Mouse (Mus musculus): ENCODE data around the gene Prdx2. TPM values are rescaled to one million over a fixed set of nuclear protein-coding genes. Genes with fewer than 3 reads are reported as not detected.

Gene Prdx2
- polyA plus RNA-seq, 1 experiment from 2014 or later = 1,445 TPM

DNA sequence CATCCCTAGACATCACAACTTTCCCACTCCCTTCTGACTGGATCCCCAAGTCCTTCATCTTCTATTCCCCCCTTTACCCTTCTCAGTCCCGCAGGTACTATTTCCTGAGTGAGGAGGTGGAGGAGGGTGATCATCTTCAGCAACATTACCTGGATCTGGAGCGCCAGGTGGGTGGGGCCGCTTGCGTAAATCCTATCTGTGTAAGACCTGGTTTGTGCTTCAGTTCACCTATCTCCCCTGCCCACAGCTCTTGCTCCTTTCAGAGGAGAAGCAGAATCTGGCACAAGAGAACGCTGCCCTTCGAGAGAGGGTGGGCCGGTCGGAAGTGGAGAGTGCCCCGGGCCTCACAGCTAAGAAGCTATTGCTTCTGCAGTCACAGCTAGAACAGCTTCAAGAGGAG lies 25.0 kb downstream of the Prdx2 start:
- H3K36me3 ChIP-seq = 0 out of 2 replicates have a peak, but pooled peaks cover 3% of the 10 kb centered on the region
- H3K27me3 ChIP-seq = no peaks in the 10 kb centered on the region
- peaks cover 22% of the 10 kb centered on the region for H3K4me1 ChIP-seq
- H3K9ac ChIP-seq (replicated peaks) = no peak overlapping the region
- WGBS = 92% methylated on average over 9 of the region's 9 CpGs
- ATAC-seq (replicated peaks) = no peak
- H3K4me2 ChIP-seq (replicated peaks) = no peak overlapping the region
- H3K4me3 ChIP-seq = no peak overlapping the region
- no peaks in the 10 kb centered on the region for H3K9me3 ChIP-seq
- H3K27ac ChIP-seq (replicated peaks) = no peak overlapping the region

DNA sequence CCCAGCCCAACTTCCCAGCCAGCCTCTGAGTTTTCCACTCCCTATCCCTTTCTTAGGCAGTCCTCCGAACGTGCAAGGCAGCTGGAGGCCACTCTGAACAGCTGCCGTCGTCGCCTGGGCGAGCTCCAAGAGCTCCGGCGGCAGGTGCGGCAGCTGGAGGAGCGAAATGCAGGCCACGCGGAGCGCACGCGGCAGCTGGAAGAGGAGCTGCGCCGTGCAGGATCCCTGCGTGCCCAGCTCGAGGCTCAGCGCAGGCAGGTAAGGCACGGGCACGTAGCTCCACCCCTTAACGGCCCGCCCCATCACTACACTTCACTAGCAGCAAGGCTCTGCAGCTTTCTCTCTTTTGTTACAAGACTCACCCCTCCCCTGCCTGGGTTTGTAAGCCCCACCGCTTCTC lies 26.3 kb downstream of the Prdx2 start:
- no peak overlapping the region for H3K4me2 ChIP-seq (replicated peaks)
- peaks cover 17% of the 10 kb centered on the region for H3K4me1 ChIP-seq
- H3K9me3 ChIP-seq = no peaks in the 10 kb centered on the region
- no peak overlapping the region for H3K27ac ChIP-seq (replicated peaks)
- no peak overlapping the region for H3K9ac ChIP-seq (replicated peaks)
- no peak for ATAC-seq (replicated peaks)
- no peak overlapping the region for H3K4me3 ChIP-seq
- H3K27me3 ChIP-seq = no peaks in the 10 kb centered on the region
- 0 out of 2 replicates have a peak, but pooled peaks cover 3% of the 10 kb centered on the region for H3K36me3 ChIP-seq
- 21% methylated on average over 25 of the region's 25 CpGs for WGBS

DNA sequence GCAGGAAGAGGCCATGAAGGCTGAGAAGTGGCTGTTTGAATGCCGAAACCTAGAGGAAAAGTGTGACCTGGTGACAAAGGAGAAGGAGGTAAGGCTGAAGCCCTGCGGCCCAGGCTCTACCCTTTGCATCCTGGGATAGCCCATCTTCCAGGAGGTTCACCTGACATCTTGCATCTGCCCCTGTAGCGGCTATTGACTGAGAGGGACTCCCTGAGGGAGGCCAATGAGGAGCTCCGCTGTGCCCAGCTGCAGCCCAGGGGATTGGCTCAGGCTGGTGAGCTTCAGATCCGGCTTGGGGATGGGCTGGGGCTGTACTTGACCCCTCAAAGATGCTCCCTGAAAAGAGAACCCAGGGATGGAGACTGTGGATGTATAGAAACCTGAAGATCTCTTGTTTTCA lies 27.6 kb downstream of the Prdx2 start:
- H3K4me2 ChIP-seq (replicated peaks) = no peak overlapping the region
- 71% methylated on average over 5 of the region's 5 CpGs for WGBS
- H3K9me3 ChIP-seq = no peaks in the 10 kb centered on the region
- no peak overlapping the region for H3K9ac ChIP-seq (replicated peaks)
- no peak overlapping the region for H3K27ac ChIP-seq (replicated peaks)
- H3K27me3 ChIP-seq = no peaks in the 10 kb centered on the region
- 0 out of 2 replicates have a peak, but pooled peaks cover 3% of the 10 kb centered on the region for H3K36me3 ChIP-seq
- no peak for ATAC-seq (replicated peaks)
- no peak overlapping the region for H3K4me3 ChIP-seq
- H3K4me1 ChIP-seq = peaks cover 8% of the 10 kb centered on the region

DNA sequence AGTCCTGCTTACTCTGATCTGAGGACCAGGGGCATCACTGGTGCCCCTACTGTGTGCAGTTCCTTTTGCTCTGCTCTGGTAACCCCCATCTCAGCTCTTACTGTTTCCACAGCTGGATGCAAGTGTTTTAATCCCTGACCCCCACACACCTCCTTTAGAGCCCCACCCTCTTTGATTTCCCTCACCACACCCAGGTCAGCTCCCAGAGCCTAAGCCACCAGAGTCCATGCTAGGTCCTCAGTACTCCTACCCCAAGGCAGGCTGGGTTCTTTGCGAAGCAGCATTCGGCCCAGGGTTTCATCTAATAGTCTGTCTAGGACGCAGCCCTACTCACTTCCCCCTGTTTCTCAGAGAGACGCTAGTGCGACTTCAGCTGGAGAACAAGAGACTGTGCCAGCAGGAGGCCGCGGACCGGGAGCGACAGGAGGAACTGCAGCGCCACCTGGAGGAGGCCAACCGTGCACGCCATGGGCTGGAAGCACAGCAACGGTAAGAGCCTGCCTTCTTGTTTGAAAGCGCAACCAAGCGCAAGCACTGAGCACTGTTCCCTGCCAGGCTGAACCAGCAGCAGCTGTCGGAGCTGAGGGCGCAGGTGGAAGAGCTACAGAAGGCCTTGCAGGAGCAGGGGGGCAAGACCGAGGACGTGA lies 28.4 kb downstream of the Prdx2 start:
- Histone ChIP-seq H3K4me3 (peak overlapping the region; percentile 12; the same call in 1 of the 2 replicates), H3K4me2 (replicated peaks) (peak overlapping the region; percentile 30), H3K9ac (replicated peaks) (peak overlapping the region; percentile 30; the same call in 1 of the 2 replicates), H3K36me3 (peaks cover 6% of the 10 kb centered on the region; the same call in 1 of the 2 replicates), H3K4me1 (peaks cover 8% of the 10 kb centered on the region), H3K27ac (replicated peaks) (peak overlapping the region; percentile 43; the same call in 1 of the 2 replicates), H3K27me3 (no peaks in the 10 kb centered on the region), H3K9me3 (no peaks in the 10 kb centered on the region)
- 2% methylated on average over 19 of the region's 19 CpGs for WGBS
- peak; percentile 77 for ATAC-seq (replicated peaks)

DNA sequence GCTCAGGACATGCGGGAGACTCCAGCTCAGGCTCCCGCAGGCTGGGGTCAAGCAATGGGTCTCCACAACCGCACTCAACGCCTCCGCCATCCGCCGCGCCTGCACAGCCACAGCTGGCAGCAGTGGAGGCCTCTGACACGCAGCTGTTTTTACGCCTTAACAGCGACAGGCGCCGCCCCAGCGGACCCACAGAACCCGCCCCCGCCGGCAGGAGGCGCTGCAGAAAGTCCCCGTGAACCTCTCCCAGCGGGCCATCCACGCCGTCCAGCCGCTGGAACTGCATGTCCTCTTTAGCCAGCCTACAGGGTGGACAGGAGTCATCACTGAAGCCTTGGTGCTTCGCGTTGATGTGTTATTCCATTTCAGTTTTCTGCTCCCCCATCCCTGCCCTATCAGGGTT lies 38.3 kb downstream of the Prdx2 start:
- no peak overlapping the region for H3K27ac ChIP-seq (replicated peaks)
- H3K27me3 ChIP-seq = peaks cover 27% of the 10 kb centered on the region
- no peaks in the 10 kb centered on the region for H3K4me1 ChIP-seq
- H3K9ac ChIP-seq (replicated peaks) = no peak overlapping the region
- no peak overlapping the region for H3K4me3 ChIP-seq
- no peaks in the 10 kb centered on the region for H3K9me3 ChIP-seq
- ATAC-seq (replicated peaks) = no peak
- 17% methylated on average over 25 of the region's 25 CpGs for WGBS
- H3K4me2 ChIP-seq (replicated peaks) = no peak overlapping the region
- peaks cover under 1% of the 10 kb centered on the region; the same call in 1 of the 2 replicates for H3K36me3 ChIP-seq

DNA sequence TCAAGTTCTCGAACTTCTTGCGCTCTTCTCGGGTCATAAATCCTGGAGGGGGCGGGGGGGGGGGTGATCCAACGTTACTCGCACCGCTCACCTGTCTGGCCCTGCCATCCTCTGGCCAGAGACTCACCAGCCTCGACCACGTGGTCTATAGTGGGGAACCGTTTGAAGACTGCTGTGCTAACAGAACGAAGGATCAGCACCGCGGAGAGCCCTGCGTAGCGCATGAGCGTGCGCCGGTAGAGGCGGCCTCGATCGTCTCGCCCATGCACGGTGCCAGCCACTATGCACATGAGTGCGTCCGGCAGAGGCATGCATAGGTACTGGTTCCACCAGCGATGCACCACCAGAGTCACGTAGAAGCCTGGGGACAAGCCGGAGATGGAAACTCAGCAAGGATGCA lies 41.9 kb downstream of the Prdx2 start:
- no peak overlapping the region for H3K9ac ChIP-seq (replicated peaks)
- H3K4me3 ChIP-seq = no peak overlapping the region
- H3K9me3 ChIP-seq = no peaks in the 10 kb centered on the region
- 19% methylated on average over 28 of the region's 28 CpGs for WGBS
- H3K4me2 ChIP-seq (replicated peaks) = no peak overlapping the region
- no peaks in the 10 kb centered on the region for H3K36me3 ChIP-seq
- H3K4me1 ChIP-seq = peaks cover 6% of the 10 kb centered on the region
- no peak for ATAC-seq (replicated peaks)
- H3K27ac ChIP-seq (replicated peaks) = no peak overlapping the region
- H3K27me3 ChIP-seq = peaks cover 37% of the 10 kb centered on the region

DNA sequence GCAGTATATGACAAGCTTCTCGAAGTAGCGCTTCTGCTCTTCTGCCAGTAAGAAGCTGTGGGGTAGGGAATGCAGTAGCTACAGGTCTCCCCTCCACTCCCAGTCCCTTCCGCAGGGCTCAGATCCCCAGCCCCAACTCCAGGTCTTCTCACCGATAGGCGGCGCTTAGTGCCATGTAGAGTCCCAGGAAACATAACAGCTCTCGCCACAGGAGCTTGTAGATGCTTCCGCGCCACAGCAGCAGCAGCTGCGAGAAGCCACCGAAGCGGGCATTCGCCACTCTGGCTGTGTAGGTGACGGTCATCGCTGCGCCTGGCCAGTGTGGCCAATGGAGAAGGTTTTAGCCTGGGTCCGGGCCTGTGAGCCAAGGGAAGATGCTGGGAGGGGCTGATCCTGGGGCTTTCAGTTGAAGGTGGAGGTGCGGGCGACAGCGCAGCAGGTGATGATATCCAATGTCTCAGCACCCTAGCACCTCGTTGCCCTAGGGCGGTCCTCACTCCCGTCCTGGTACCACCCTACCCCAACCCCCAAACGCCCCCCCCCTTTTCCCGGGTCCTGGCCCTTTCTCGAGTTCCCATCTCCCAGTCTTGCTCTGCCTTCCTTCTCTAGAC lies 43.9 kb downstream of the Prdx2 start:
- no peak overlapping the region for H3K27ac ChIP-seq (replicated peaks)
- WGBS = 3% methylated on average over 26 of the region's 26 CpGs
- peaks cover 6% of the 10 kb centered on the region for H3K4me1 ChIP-seq
- H3K36me3 ChIP-seq = peaks cover 13% of the 10 kb centered on the region
- peaks cover 33% of the 10 kb centered on the region for H3K27me3 ChIP-seq
- H3K9ac ChIP-seq (replicated peaks) = peak overlapping the region; percentile 39
- H3K4me3 ChIP-seq = peak overlapping the region; percentile 36
- no peaks in the 10 kb centered on the region for H3K9me3 ChIP-seq
- H3K4me2 ChIP-seq (replicated peaks) = peak overlapping the region; percentile 66
- peak; percentile 68; the same call in 1 of the 2 replicates for ATAC-seq (replicated peaks)

DNA sequence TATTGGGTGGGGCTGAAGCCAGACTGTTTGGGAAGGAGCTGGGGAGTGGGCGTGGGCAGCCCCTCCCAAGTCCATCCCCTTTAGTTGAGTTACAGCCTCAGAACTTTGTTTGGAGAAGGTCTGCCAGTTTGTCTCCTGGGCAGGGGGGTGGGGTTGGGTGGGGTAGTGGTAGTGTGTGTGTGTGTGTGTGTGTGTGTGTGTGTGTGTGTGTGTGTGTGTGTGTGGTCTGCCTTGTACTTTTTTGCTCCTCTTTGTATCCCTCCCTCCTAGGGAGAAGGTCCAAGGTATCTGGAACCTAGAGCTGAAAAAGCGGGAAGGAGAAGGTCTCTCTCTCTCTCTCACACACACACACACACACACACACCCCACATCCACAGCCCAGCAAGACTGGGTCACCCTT lies 45.0 kb downstream of the Prdx2 start, which contains the start of gene Best2:
Best2 (minus strand) TSS at position 101 of the 400 bp plus-strand sequence.
- H3K27ac ChIP-seq (replicated peaks) = no peak within 1 kb of the TSS
- no peak for ATAC-seq (replicated peaks)
- peaks cover 28% of the 10 kb centered on the region for H3K27me3 ChIP-seq
- peak within 1 kb of the TSS; percentile 39 for H3K9ac ChIP-seq (replicated peaks)
- H3K9me3 ChIP-seq = no peaks in the 10 kb centered on the region
- H3K4me3 ChIP-seq = peak within 1 kb of the TSS; percentile 36
- peak within 1 kb of the TSS; percentile 66 for H3K4me2 ChIP-seq (replicated peaks)
- H3K36me3 ChIP-seq = peaks cover 23% of the 10 kb centered on the region
- WGBS = 73% methylated on average over 2 of the region's 2 CpGs
- peaks cover 6% of the 10 kb centered on the region for H3K4me1 ChIP-seq

DNA sequence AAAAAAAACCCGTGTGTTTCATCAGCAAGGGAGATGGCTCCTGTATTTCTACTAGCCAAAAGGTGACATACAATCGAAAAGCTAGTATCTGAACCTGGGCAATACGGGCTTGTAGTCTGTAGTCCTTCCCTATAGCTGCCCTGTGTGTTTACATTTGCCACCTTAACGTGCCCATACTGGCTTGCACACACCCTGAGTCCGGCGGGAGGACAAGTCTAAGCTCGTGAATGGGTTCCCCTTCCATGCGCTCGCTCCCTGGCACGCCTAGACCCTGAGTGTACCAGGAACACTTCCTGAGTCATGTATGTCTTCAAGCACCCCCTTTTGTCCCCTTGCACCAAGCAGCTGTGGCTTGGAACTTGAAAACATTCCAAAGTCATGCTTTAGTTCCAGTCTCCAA lies 47.3 kb downstream of the Prdx2 start:
- H3K4me2 ChIP-seq (replicated peaks) = no peak overlapping the region
- ATAC-seq (replicated peaks) = no peak
- H3K4me3 ChIP-seq = no peak overlapping the region
- H3K36me3 ChIP-seq = peaks cover 38% of the 10 kb centered on the region
- peaks cover 14% of the 10 kb centered on the region for H3K27me3 ChIP-seq
- peaks cover 6% of the 10 kb centered on the region for H3K4me1 ChIP-seq
- no peak overlapping the region for H3K9ac ChIP-seq (replicated peaks)
- WGBS = 72% methylated on average over 10 of the region's 10 CpGs
- no peak overlapping the region for H3K27ac ChIP-seq (replicated peaks)
- H3K9me3 ChIP-seq = no peaks in the 10 kb centered on the region

DNA sequence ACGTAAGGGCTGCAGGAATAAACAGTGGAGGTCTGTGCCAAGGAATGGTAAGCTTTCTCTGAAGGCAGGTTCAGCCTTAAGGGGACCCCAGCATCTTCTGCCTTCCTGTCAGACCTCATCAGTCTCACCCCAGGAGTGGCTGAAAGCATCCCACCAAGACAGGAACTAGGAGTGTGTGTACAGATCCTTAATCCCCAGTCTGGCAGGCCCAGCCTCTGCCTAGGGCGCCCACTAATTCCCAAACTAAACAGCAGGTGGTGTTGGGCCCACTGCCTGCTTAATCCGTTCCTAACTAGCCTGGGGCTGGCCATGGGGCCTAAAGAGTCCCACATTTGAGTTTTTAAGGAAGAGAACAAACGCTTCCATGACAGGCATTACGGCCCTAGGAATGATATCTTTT lies 47.8 kb downstream of the Prdx2 start:
- H3K36me3 ChIP-seq = peaks cover 42% of the 10 kb centered on the region
- H3K27me3 ChIP-seq = peaks cover 12% of the 10 kb centered on the region
- 18% methylated on average over 5 of the region's 5 CpGs for WGBS
- H3K4me2 ChIP-seq (replicated peaks) = no peak overlapping the region
- no peak for ATAC-seq (replicated peaks)
- no peak overlapping the region for H3K4me3 ChIP-seq
- no peaks in the 10 kb centered on the region for H3K9me3 ChIP-seq
- H3K27ac ChIP-seq (replicated peaks) = no peak overlapping the region
- peaks cover 6% of the 10 kb centered on the region for H3K4me1 ChIP-seq
- H3K9ac ChIP-seq (replicated peaks) = no peak overlapping the region

DNA sequence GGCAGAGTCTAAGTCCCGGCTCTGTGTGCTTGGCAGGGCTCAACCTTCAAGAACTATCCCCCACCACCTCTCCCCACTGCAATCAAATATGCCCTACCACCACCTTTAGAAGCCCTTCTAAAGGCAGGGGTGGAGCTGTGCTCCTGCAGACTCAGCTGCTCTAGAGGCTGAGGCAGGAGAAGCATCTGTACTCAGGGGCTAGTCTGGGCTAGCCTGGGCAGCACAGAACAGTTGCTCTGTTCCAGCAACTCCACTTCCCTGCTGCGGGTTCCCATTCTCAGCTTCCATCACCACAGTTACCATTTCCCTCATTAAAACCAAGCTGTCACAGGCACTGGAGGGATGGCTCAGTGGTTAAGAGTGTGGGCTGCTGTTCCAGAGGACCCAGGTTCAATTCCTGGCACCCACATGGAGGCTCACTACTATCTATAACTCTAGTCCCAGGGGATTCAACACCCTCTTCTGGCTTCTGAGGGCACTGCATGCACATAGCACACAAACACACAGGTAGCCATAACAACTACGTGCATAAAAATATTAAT lies 52.2 kb downstream of the Prdx2 start:
- H3K36me3 ChIP-seq = peaks cover 57% of the 10 kb centered on the region

DNA sequence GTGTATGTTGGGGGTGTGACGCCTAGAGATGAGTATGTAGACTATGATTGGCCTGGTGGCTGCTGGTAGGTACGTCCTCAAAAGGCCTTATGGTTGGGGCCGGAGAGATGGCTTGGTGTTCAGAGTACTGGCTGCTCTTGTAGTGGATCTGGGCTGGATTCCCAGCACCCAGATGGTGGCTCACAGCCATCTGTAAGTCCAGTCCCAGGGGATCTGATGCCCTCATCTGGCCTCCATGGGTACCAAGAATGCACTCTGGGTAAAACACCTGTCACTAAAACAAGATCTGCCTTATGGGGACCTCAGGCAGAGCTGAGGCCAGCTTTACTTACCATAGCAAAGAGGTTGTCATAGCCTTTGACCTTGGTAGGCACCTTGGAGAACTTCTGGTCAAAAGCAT lies 54.5 kb downstream of the Prdx2 start:
- 93% methylated on average over 3 of the region's 3 CpGs for WGBS
- no peak overlapping the region for H3K27ac ChIP-seq (replicated peaks)

More for the DNA sequence above, 52.2 kb downstream of the Prdx2 start:
- Histone ChIP-seq H3K9me3 (no peaks in the 10 kb centered on the region), H3K27ac (replicated peaks) (no peak overlapping the region), H3K27me3 (no peaks in the 10 kb centered on the region), H3K9ac (replicated peaks) (no peak overlapping the region), H3K4me2 (replicated peaks) (no peak overlapping the region), H3K4me1 (peaks cover 27% of the 10 kb centered on the region), H3K4me3 (no peak overlapping the region)
- WGBS = 97% methylated on average over 3 of the region's 3 CpGs
- no peak for ATAC-seq (replicated peaks)

More for the DNA sequence above, 54.5 kb downstream of the Prdx2 start:
- H3K36me3 ChIP-seq = peaks cover 39% of the 10 kb centered on the region
- H3K9me3 ChIP-seq = no peaks in the 10 kb centered on the region
- peak overlapping the region; percentile 71 for H3K4me2 ChIP-seq (replicated peaks)
- no peak overlapping the region for H3K9ac ChIP-seq (replicated peaks)
- no peaks in the 10 kb centered on the region for H3K27me3 ChIP-seq
- peak overlapping the region; percentile 92; the same call in 1 of the 2 replicates for H3K4me3 ChIP-seq
- ATAC-seq (replicated peaks) = no peak
- peaks cover 39% of the 10 kb centered on the region for H3K4me1 ChIP-seq
